Mouse (Mus musculus) forebrain, embryonic 14.5 days (tissue): ENCODE results near the gene Golim4. TPM values are rescaled to one million over a fixed set of nuclear protein-coding genes. Genes with fewer than 3 reads are reported as not detected.
A peak's percentile ranks its signal among the peaks of the same experiment; 100 is the strongest.

Source experiments
- ATAC-seq: fragments of 200-750 bp; cut with Nextera tagmentation; 2 replicates; pipeline ENCODE4 v1.8.0; 2017; ENCODE audit warnings: mild to moderate bottlenecking, moderate library complexity
- DNase-seq: peaks from one replicate; pipeline ENCODE4 v3.0.0-alpha.2; 2015; ENCODE audit warnings: low spot score
- H3K27ac ChIP-seq: fragments of 300-500 bp; sonication (generic); 2 replicates; pipeline ENCODE4 v1.5.1; 2014; ENCODE audit warnings: low read depth, mild to moderate bottlenecking, control low read depth, low read length, moderate library complexity
- H3K27me3 ChIP-seq: fragments of 300-500 bp; sonication (generic); replicated peaks from 2 replicates; pipeline ENCODE4 v1.6.1; 2014; ENCODE audit warnings: low read length, control low read depth, mixed read lengths; ENCODE audit not compliant: control insufficient read depth, insufficient read depth
- H3K36me3 ChIP-seq: fragments of 300-500 bp; sonication (generic); 2 replicates; pipeline ENCODE4 v1.6.1; 2014; ENCODE audit warnings: low read length, control low read depth; ENCODE audit not compliant: control insufficient read depth, insufficient read depth
- H3K4me1 ChIP-seq: fragments of 300-500 bp; sonication (generic); 2 replicates; pipeline ENCODE4 v1.6.1; 2014; ENCODE audit warnings: antibody characterized with exemption, low read length, control low read depth; ENCODE audit not compliant: control insufficient read depth, insufficient read depth
- H3K4me2 ChIP-seq: fragments of 300-500 bp; sonication (generic); 2 replicates; pipeline ENCODE4 v1.6.1; 2014; ENCODE audit warnings: mild to moderate bottlenecking, control low read depth, low read length
- H3K4me3 ChIP-seq: fragments of 300-500 bp; sonication (generic); 2 replicates; pipeline ENCODE4 v1.5.1; 2014; ENCODE audit warnings: low read depth, low read length, control low read depth
- H3K9ac ChIP-seq: fragments of 300-500 bp; sonication (generic); 2 replicates; pipeline ENCODE4 v1.6.1; 2014; ENCODE audit warnings: mild to moderate bottlenecking, low read length, control low read depth, moderate library complexity
- H3K9me3 ChIP-seq: fragments of 300-500 bp; sonication (generic); replicated peaks from 2 replicates; pipeline ENCODE4 v1.6.1; 2016; ENCODE audit warnings: low read length, control low read depth, mixed read lengths; ENCODE audit not compliant: control insufficient read depth
- WGBS: fragments of 180-500 bp; shearing (Covaris S2); extraction: QIAGEN DNeasy Blood & Tissue Kit; methylation state at CpG from one replicate; pipeline ENCODE4 v1.1.7; 2014; 5-methylcytosine and 5-hydroxymethylcytosine counted together
- polyA plus RNA-seq: library from polyadenylated mRNA; unstranded; fragments of >200 nt; fragmentation: Nextera tagmentation; extraction: Ambion mirVana; gene quantifications from 2 replicates; pipeline ENCODE4 v1.2.1, GENCODE M21; 2014

Gene Golim4
- polyA plus RNA-seq, 1 experiment from 2014 or later: 22.0 TPM

DNA sequence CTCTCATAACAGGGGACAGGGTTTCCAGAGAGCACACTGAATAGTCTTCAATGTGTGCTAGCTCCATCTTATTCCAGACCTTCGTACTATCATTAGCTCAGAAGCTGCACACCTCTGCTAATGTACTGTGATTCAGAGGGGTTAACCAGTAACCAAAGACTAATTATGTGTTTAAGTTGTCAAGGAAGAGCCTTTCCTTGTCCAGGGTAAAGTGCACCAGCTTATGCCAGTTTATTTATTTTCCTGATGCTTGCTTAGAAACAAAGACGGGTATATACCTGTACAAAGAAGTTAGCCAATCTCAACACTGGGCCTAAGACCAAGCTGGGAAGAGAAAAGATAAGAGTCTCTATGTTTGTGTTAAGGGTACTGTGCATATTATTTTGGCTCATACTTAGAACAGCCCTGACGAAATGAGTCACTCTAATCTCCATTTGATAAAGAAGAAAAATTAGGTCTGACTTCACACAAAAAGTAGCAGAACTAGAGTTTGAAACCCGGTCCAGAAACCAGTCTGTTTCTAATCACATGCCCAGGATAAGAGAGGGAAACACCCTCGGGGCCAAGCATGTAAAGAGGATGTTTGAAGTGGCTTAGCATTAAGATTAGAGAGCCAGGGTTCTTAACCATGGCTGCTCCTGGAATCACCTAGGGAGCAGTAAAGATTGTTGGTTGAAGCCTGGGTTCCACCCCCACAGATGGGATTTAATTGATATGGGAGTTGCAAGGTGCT lies 4.3 kb downstream of the Golim4 start:
- Histone ChIP-seq H3K9ac (no peak overlapping the region), H3K9me3 (no peaks in the 10 kb centered on the region), H3K27me3 (no peaks in the 10 kb centered on the region), H3K36me3 (no peaks in the 10 kb centered on the region), H3K4me1 (peaks cover 18% of the 10 kb centered on the region), H3K27ac (no peak overlapping the region), H3K4me3 (no peak overlapping the region), H3K4me2 (no peak overlapping the region)
- ATAC-seq (no peak), DNase-seq (no peak)
- 76% methylated on average over 5 of the region's 5 CpGs for WGBS

DNA sequence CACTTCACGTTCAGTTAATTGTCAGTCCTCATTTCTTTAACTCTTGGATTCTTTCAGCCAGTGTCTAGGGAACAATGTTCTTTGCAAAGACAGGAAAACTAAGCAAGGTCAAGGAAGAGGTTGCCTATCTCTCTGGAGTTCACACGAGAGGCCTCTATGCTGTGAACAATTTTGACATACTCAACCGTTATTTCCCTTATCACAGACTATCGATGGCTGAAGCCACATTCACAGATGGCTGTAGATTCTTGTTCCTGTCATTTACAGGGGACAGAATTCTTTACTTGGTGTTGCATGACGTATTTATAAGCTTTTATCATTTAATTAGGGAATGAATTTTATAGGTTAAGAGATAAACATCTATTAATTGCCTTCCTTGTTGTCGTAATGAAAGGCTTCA lies 5.9 kb downstream of the Golim4 start:
- 82% methylated on average over 6 of the region's 6 CpGs for WGBS
- ATAC-seq: no peak

DNA sequence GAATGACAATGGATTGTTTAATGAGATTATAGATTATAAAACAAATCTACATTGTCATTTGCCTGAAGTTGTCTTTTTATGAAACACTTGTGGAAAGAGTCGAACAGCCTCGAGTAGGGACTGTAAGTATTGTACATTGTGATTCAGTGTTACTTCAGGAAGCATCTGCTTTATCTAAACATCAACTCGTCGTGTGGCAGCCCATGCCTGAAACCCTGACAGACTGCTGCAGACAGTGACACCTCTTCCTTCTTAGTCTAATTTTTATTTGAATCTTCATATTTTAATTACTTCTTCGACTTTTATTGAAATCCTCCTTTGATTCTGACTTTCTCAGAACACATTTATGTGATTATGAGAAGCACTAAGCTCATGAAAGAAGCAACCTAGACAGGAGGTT lies 7.4 kb downstream of the Golim4 start:
- Histone ChIP-seq H3K9ac (no peak overlapping the region), H3K36me3 (0 out of 2 replicates have a peak, but pooled peaks cover 2% of the 10 kb centered on the region), H3K4me1 (peaks cover 7% of the 10 kb centered on the region; the same call in 1 of the 2 replicates), H3K4me3 (no peak overlapping the region), H3K9me3 (no peaks in the 10 kb centered on the region), H3K27me3 (no peaks in the 10 kb centered on the region), H3K4me2 (no peak overlapping the region), H3K27ac (no peak overlapping the region)
- no peak for ATAC-seq
- WGBS: 89% methylated on average over 5 of the region's 5 CpGs
- DNase-seq: no peak

More for the DNA sequence above, 5.9 kb downstream of the Golim4 start:
- no peak for DNase-seq
- Histone ChIP-seq H3K9me3 (no peaks in the 10 kb centered on the region), H3K4me3 (no peak overlapping the region), H3K9ac (no peak overlapping the region), H3K4me1 (peaks cover 18% of the 10 kb centered on the region), H3K4me2 (no peak overlapping the region), H3K27me3 (no peaks in the 10 kb centered on the region), H3K36me3 (0 out of 2 replicates have a peak, but pooled peaks cover 2% of the 10 kb centered on the region), H3K27ac (no peak overlapping the region)

DNA sequence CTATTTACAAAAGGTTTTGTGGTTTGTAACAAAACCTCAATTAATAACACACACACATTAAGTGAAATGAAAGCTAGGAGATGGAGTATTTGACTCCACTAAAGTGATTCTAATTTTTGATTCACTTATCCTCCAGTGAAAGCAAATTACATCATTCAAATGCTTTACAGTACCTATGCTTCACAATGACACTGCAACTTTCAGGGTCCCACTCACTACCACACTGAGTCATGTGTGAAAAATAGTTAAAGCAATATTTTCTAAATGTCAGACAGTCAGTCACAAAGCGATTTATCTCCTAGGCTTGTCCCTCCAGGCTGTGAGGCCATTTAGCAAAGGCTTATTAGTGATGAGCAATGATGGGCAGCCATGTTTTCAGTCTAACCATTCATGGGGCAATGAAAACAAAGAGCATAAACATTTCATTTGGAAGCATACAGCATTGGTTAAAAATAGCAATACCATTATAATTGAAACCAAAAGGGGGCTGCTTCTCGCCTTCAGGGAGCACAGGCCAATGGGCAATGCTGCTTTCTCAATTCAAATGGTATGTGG lies 8.1 kb downstream of the Golim4 start:
- H3K36me3 ChIP-seq: 0 out of 2 replicates have a peak, but pooled peaks cover 2% of the 10 kb centered on the region
- no peaks in the 10 kb centered on the region for H3K27me3 ChIP-seq
- H3K27ac ChIP-seq: no peak overlapping the region
- no peak for DNase-seq
- no peak overlapping the region for H3K4me2 ChIP-seq
- H3K4me1 ChIP-seq: peaks cover 5% of the 10 kb centered on the region; the same call in 1 of the 2 replicates
- 80% methylated on average over 2 of the region's 2 CpGs for WGBS
- no peak for ATAC-seq
- H3K9ac ChIP-seq: no peak overlapping the region
- no peak overlapping the region for H3K4me3 ChIP-seq
- H3K9me3 ChIP-seq: no peaks in the 10 kb centered on the region

DNA sequence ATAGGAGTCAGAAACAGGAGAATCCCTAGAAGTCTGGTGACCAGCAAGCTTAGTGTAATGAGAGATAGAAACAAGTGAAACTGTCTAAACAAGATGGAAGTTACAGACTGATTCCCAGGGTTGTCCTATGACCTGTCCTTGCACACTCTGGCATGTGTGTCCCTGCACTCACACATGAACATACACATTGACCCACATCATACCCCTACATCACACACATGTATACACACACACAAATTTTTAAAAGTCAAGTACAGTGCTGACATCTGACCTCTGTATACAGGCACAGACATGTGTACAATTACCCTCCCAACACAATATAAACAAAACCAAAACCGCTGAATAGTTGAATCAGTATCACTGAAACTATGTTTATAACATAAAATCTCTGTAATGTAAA lies 8.7 kb downstream of the Golim4 start:
- no peak overlapping the region for H3K9ac ChIP-seq
- DNase-seq (no peak), ATAC-seq (no peak)
- H3K4me2 ChIP-seq: no peak overlapping the region
- no peaks in the 10 kb centered on the region for H3K9me3 ChIP-seq
- H3K4me3 ChIP-seq: no peak overlapping the region
- no peak overlapping the region for H3K27ac ChIP-seq
- 0 out of 2 replicates have a peak, but pooled peaks cover 2% of the 10 kb centered on the region for H3K36me3 ChIP-seq
- peaks cover 5% of the 10 kb centered on the region for H3K4me1 ChIP-seq
- H3K27me3 ChIP-seq: no peaks in the 10 kb centered on the region
- 94% methylated on average over 1 of the region's 1 CpGs for WGBS

DNA sequence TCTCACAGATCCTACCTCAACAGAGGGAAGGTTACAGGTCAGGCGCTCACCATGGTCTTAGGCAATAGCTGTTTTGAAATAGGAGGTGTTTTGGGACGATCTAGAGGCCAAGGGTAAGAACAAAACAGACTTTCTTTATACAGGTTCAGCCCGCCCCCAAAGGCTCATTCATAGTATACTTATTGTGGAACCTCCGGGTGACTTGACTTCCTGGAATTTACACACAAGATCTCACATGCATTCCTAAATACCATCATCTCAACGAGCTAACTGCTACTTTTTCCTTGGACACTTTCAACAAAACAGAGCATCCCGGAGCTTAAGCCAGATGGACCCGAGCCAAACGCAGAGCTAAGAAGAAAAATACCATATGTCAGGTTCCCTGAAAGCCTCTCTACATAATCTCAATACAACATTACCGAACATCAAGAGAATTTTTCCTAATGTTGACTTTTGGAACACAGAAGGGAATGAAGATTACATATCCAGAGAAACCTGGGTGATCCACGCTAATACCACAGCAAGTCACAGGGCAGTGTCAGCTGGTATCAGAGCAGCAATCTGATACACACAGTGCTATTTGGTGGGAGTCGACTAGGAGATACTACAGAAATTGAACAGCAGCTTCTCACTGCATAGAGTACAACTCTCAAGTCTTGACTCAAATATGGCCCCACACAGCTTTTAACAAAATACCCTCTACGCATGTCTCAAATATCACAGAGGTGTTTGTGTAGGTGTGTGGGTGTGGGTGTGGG lies 14.3 kb downstream of the Golim4 start:
- Histone ChIP-seq H3K27me3 (no peaks in the 10 kb centered on the region), H3K4me2 (no peak overlapping the region), H3K9me3 (no peaks in the 10 kb centered on the region), H3K27ac (peak overlapping the region; percentile 33; the same call in 1 of the 2 replicates), H3K4me3 (no peak overlapping the region), H3K36me3 (0 out of 2 replicates have a peak, but pooled peaks cover 2% of the 10 kb centered on the region), H3K4me1 (no peaks in the 10 kb centered on the region; the same call in 1 of the 2 replicates), H3K9ac (no peak overlapping the region)
- DNase-seq (peak; percentile 67), ATAC-seq (peak; percentile 72)
- WGBS: 58% methylated on average over 12 of the region's 12 CpGs

DNA sequence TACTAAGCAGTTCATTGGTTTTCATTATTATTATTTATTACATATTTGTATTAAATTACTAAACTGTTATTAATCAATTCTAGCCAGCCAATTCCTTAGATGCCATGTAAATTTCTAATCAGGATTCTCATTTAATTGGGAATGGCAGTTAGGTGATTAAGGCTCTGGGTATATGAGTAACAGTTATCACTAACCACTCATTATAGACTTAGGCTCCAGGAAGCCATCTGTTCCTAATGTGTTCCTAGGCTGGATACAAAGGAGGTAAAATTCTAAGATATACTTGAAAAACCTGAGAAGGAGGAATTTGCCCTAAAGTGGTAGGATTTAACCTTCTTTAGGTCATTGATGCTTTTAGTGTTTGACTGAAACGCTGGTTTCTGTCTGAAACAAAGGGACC lies 14.9 kb downstream of the Golim4 start:
- H3K4me3 ChIP-seq: no peak overlapping the region
- H3K9me3 ChIP-seq: no peaks in the 10 kb centered on the region
- H3K4me1 ChIP-seq: no peaks in the 10 kb centered on the region; the same call in 1 of the 2 replicates
- no peak overlapping the region for H3K9ac ChIP-seq
- H3K27me3 ChIP-seq: no peaks in the 10 kb centered on the region
- H3K4me2 ChIP-seq: no peak overlapping the region
- DNase-seq (peak; percentile 37), ATAC-seq (peak; percentile 75)
- 70% methylated on average over 1 of the region's 1 CpGs for WGBS
- H3K27ac ChIP-seq: no peak overlapping the region; the same call in 1 of the 2 replicates
- H3K36me3 ChIP-seq: no peaks in the 10 kb centered on the region

DNA sequence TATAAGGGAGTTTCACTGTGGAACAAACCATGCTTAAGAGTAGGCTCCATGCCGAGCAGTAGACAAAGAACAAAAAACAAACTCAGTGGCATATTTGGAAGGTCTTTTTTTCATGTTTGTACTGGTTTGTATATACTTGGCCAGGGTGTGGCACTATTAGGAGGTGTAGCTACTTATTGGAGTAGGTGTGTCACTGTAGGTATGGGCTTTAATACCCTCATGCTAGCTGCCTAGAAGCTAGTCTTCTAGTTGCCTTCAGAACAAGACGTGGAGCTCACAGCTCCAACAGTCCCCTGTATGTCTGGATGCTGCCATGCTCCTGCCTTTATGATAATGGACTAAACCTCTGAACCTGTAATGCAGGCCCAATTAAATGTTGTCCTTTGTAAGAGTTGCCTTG lies 20.6 kb downstream of the Golim4 start:
- peaks cover 7% of the 10 kb centered on the region for H3K9me3 ChIP-seq
- no peaks in the 10 kb centered on the region for H3K4me1 ChIP-seq
- no peak overlapping the region for H3K4me3 ChIP-seq
- H3K27ac ChIP-seq: no peak overlapping the region
- no peak overlapping the region for H3K4me2 ChIP-seq
- ATAC-seq: no peak
- H3K27me3 ChIP-seq: no peaks in the 10 kb centered on the region
- H3K36me3 ChIP-seq: no peaks in the 10 kb centered on the region
- DNase-seq: no peak
- 88% methylated on average over 2 of the region's 2 CpGs for WGBS
- no peak overlapping the region for H3K9ac ChIP-seq
